Mouse (Mus musculus): Measurements from ENCODE around the gene Gabarap. TPM values are rescaled to one million over a fixed set of nuclear protein-coding genes. Genes with fewer than 3 reads are reported as not detected.

Gabarap gene
- polyA plus RNA-seq, 1 experiment from 2014 or later, result 437 TPM

GRCm38 (mm10) chr11:70026689-70027088, 35.7 kb downstream of the Gabarap start:
- WGBS, result 0% methylated on average over 18 of the region's 19 CpGs
- H3K4me1 ChIP-seq (ENCODE audit: insufficient read depth, low read length), result peaks cover 58% of the 10 kb centered on the region

GRCm38 (mm10) chr11:70027397-70027796, 36.5 kb downstream of the Gabarap start:
- H3K9ac ChIP-seq (replicated peaks; ENCODE audit: low read length), result peak overlapping the region; percentile 39
- H3K4me2 ChIP-seq (replicated peaks; ENCODE audit: low read depth, low read length), result peak overlapping the region; percentile 61
- no peak for ATAC-seq (ENCODE audit: low FRiP score, low TSS enrichment)
- WGBS, result 23% methylated on average over 9 of the region's 9 CpGs
- H3K27me3 ChIP-seq (ENCODE audit: insufficient read depth, low read length), result no peaks in the 10 kb centered on the region
- H3K36me3 ChIP-seq (ENCODE audit: insufficient read depth, low read length), result peaks cover 17% of the 10 kb centered on the region
- peaks cover 58% of the 10 kb centered on the region for H3K4me1 ChIP-seq (ENCODE audit: insufficient read depth, low read length)
- peak overlapping the region; percentile 16; the same call in 1 of the 2 replicates for H3K27ac ChIP-seq (ENCODE audit: low read length)
- H3K9me3 ChIP-seq (ENCODE audit: low read length), result no peaks in the 10 kb centered on the region
- H3K4me3 ChIP-seq (ENCODE audit: low read length), result peak overlapping the region; percentile 40

More at GRCm38 (mm10) chr11:70026689-70027088, 35.7 kb downstream of the Gabarap start:
- peak overlapping the region; percentile 61 for H3K4me2 ChIP-seq (replicated peaks; ENCODE audit: low read depth, low read length)
- no peaks in the 10 kb centered on the region for H3K9me3 ChIP-seq (ENCODE audit: low read length)
- peak overlapping the region; percentile 50; the same call in 1 of the 2 replicates for H3K9ac ChIP-seq (replicated peaks; ENCODE audit: low read length)
- no peak overlapping the region for H3K27ac ChIP-seq (ENCODE audit: low read length)
- peak; percentile 76 for ATAC-seq (ENCODE audit: low FRiP score, low TSS enrichment)
- no peaks in the 10 kb centered on the region for H3K27me3 ChIP-seq (ENCODE audit: insufficient read depth, low read length)
- H3K36me3 ChIP-seq (ENCODE audit: insufficient read depth, low read length), result peaks cover 10% of the 10 kb centered on the region
- peak overlapping the region; percentile 40 for H3K4me3 ChIP-seq (ENCODE audit: low read length)

GRCm38 (mm10) chr11:70028401-70029129, 37.6 kb downstream of the Gabarap start:
- ATAC-seq (ENCODE audit: low FRiP score, low TSS enrichment), result 0 out of 2 replicates have a peak, but pooled peaks have one; percentile 20
- Histone ChIP-seq H3K27ac (ENCODE audit: low read length) (peak overlapping the region; percentile 76), H3K4me2 (replicated peaks; ENCODE audit: low read depth, low read length) (peak overlapping the region; percentile 61), H3K27me3 (ENCODE audit: insufficient read depth, low read length) (no peaks in the 10 kb centered on the region), H3K4me3 (ENCODE audit: low read length) (peak overlapping the region; percentile 30), H3K4me1 (ENCODE audit: insufficient read depth, low read length) (peaks cover 53% of the 10 kb centered on the region), H3K9me3 (ENCODE audit: low read length) (no peaks in the 10 kb centered on the region), H3K36me3 (ENCODE audit: insufficient read depth, low read length) (peaks cover 24% of the 10 kb centered on the region), H3K9ac (replicated peaks; ENCODE audit: low read length) (peak overlapping the region; percentile 37)
- WGBS, result 17% methylated on average over 12 of the region's 12 CpGs

GRCm38 (mm10) chr11:70029130-70029801, 38.3 kb downstream of the Gabarap start:
- Histone ChIP-seq H3K27me3 (ENCODE audit: insufficient read depth, low read length) (no peaks in the 10 kb centered on the region), H3K36me3 (ENCODE audit: insufficient read depth, low read length) (peaks cover 24% of the 10 kb centered on the region), H3K9me3 (ENCODE audit: low read length) (no peaks in the 10 kb centered on the region), H3K27ac (ENCODE audit: low read length) (peak overlapping the region; percentile 76), H3K4me1 (ENCODE audit: insufficient read depth, low read length) (peaks cover 47% of the 10 kb centered on the region), H3K4me3 (ENCODE audit: low read length) (peak overlapping the region; percentile 30), H3K4me2 (replicated peaks; ENCODE audit: low read depth, low read length) (peak overlapping the region; percentile 61), H3K9ac (replicated peaks; ENCODE audit: low read length) (peak overlapping the region; percentile 19; the same call in 1 of the 2 replicates)
- under 1% methylated on average over 20 of the region's 20 CpGs for WGBS
- ATAC-seq (ENCODE audit: low FRiP score, low TSS enrichment), result peak; percentile 68

- no peak overlapping the region for H3K27ac ChIP-seq (ENCODE audit: low read length)
- H3K4me3 ChIP-seq (ENCODE audit: low read length), result peak overlapping the region; percentile 30; the same call in 1 of the 2 replicates
Observed at GRCm38 (mm10) chr11:70029829-70030550, 39.0 kb downstream of the Gabarap start.

GRCm38 (mm10) chr11:70030651-70031320, 39.8 kb downstream of the Gabarap start:
- no peak overlapping the region for H3K9ac ChIP-seq (replicated peaks; ENCODE audit: low read length)
- no peaks in the 10 kb centered on the region for H3K27me3 ChIP-seq (ENCODE audit: insufficient read depth, low read length)
- WGBS, result 93% methylated on average over 28 of the region's 28 CpGs
- H3K9me3 ChIP-seq (ENCODE audit: low read length), result no peaks in the 10 kb centered on the region
- no peak overlapping the region for H3K27ac ChIP-seq (ENCODE audit: low read length)
- H3K4me1 ChIP-seq (ENCODE audit: insufficient read depth, low read length), result peaks cover 43% of the 10 kb centered on the region
- no peak for ATAC-seq (ENCODE audit: low FRiP score, low TSS enrichment)
- no peak overlapping the region for H3K4me3 ChIP-seq (ENCODE audit: low read length)
- no peak overlapping the region for H3K4me2 ChIP-seq (replicated peaks; ENCODE audit: low read depth, low read length)
- H3K36me3 ChIP-seq (ENCODE audit: insufficient read depth, low read length), result peaks cover 24% of the 10 kb centered on the region

More at GRCm38 (mm10) chr11:70029829-70030550, 39.0 kb downstream of the Gabarap start:
- no peak overlapping the region for H3K9ac ChIP-seq (replicated peaks; ENCODE audit: low read length)
- peaks cover 46% of the 10 kb centered on the region for H3K4me1 ChIP-seq (ENCODE audit: insufficient read depth, low read length)
- H3K27me3 ChIP-seq (ENCODE audit: insufficient read depth, low read length), result no peaks in the 10 kb centered on the region
- peak overlapping the region; percentile 61 for H3K4me2 ChIP-seq (replicated peaks; ENCODE audit: low read depth, low read length)
- H3K9me3 ChIP-seq (ENCODE audit: low read length), result no peaks in the 10 kb centered on the region
- 0 out of 2 replicates have a peak, but pooled peaks have one; percentile 12 for ATAC-seq (ENCODE audit: low FRiP score, low TSS enrichment)
- H3K36me3 ChIP-seq (ENCODE audit: insufficient read depth, low read length), result peaks cover 24% of the 10 kb centered on the region
- 40% methylated on average over 11 of the region's 11 CpGs for WGBS

DNA sequence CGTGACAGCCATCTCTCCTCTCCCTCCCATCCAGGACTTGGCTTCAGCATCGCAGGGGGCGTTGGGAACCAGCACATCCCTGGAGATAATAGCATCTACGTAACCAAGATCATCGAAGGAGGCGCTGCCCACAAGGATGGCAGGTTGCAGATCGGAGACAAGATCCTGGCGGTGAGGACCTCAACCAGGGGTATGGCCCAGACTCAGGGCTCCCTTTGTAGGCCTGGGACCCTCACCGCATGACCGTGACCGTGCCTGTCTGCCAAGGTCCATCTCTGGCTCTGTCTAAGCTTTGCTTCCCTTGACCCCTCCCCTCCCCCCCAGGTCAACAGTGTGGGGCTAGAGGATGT, 40.4 kb downstream of the Gabarap start:
- WGBS, result 98% methylated on average over 11 of the region's 11 CpGs
- H3K27me3 ChIP-seq (ENCODE audit: insufficient read depth, low read length), result no peaks in the 10 kb centered on the region

GRCm38 (mm10) chr11:70038174-70038573, 47.2 kb downstream of the Gabarap start:
- Histone ChIP-seq H3K36me3 (ENCODE audit: insufficient read depth, low read length) (peaks cover 38% of the 10 kb centered on the region), H3K9ac (replicated peaks; ENCODE audit: low read length) (no peak overlapping the region), H3K9me3 (ENCODE audit: low read length) (no peaks in the 10 kb centered on the region), H3K27me3 (ENCODE audit: insufficient read depth, low read length) (no peaks in the 10 kb centered on the region), H3K27ac (ENCODE audit: low read length) (no peak overlapping the region), H3K4me2 (replicated peaks; ENCODE audit: low read depth, low read length) (no peak overlapping the region), H3K4me3 (ENCODE audit: low read length) (no peak overlapping the region), H3K4me1 (ENCODE audit: insufficient read depth, low read length) (no peaks in the 10 kb centered on the region)
- no peak for ATAC-seq (ENCODE audit: low FRiP score, low TSS enrichment)
- WGBS, result 79% methylated on average over 7 of the region's 7 CpGs

More for the DNA sequence above, 40.4 kb downstream of the Gabarap start:
- Histone ChIP-seq H3K4me1 (ENCODE audit: insufficient read depth, low read length) (peaks cover 38% of the 10 kb centered on the region), H3K4me3 (ENCODE audit: low read length) (no peak overlapping the region), H3K27ac (ENCODE audit: low read length) (no peak overlapping the region), H3K9ac (replicated peaks; ENCODE audit: low read length) (no peak overlapping the region), H3K9me3 (ENCODE audit: low read length) (no peaks in the 10 kb centered on the region), H3K4me2 (replicated peaks; ENCODE audit: low read depth, low read length) (no peak overlapping the region), H3K36me3 (ENCODE audit: insufficient read depth, low read length) (peaks cover 24% of the 10 kb centered on the region)
- ATAC-seq (ENCODE audit: low FRiP score, low TSS enrichment), result no peak

DNA sequence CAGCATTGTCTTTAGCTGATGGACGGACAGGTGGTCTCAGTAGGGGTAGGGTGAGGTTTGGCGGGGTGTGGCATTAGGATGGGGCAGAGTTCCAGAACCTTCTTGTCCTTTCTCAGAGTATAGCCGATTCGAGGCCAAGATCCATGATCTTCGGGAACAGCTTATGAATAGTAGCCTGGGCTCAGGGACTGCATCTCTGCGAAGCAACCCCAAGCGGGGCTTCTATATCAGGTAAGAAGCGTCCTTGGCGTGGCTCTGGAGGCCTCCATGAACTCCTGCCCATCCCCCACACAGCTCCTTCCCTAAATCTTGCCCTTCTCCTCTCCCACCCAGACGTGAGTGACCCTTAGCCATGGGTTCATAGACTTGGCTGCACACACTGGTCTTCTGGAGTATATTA, 48.7 kb downstream of the Gabarap start:
- ATAC-seq (ENCODE audit: low FRiP score, low TSS enrichment), result no peak
- 93% methylated on average over 10 of the region's 10 CpGs for WGBS

More for the DNA sequence above, 48.7 kb downstream of the Gabarap start:
- no peak overlapping the region for H3K27ac ChIP-seq (ENCODE audit: low read length)
- no peaks in the 10 kb centered on the region for H3K4me1 ChIP-seq (ENCODE audit: insufficient read depth, low read length)
- H3K4me2 ChIP-seq (replicated peaks; ENCODE audit: low read depth, low read length), result no peak overlapping the region
- H3K36me3 ChIP-seq (ENCODE audit: insufficient read depth, low read length), result peaks cover 37% of the 10 kb centered on the region
- H3K4me3 ChIP-seq (ENCODE audit: low read length), result no peak overlapping the region
- no peak overlapping the region for H3K9ac ChIP-seq (replicated peaks; ENCODE audit: low read length)
- no peaks in the 10 kb centered on the region for H3K9me3 ChIP-seq (ENCODE audit: low read length)
- H3K27me3 ChIP-seq (ENCODE audit: insufficient read depth, low read length), result no peaks in the 10 kb centered on the region

Data from kidney, embryonic 16.5 days (tissue).